32 mouse cellular contexts compared by ENCODE assay signal in genomic region chr16:17239409-17239808, GRCm38 (mm10). TPM values are rescaled to one million over a fixed set of nuclear protein-coding genes. Genes with fewer than 3 reads are reported as not detected.
DNase-seq lines count a peak whose midpoint lies in the region; ATAC-seq lines count a peak whose summit lies in the region.
"Had no signal": no experiment of that assay in that cellular context is flagged by ENCODE, and none has a peak within 500 bp of the region (broad histone marks: within the 10 kb centered on the region; RNA-seq: fewer than 3 reads in every experiment).

No protein-coding gene starts in this region.

- H3K36me3 ChIP-seq in heart, embryonic 16.5 days (ENCODE audit: control insufficient read depth, insufficient read depth) = no peaks in the 10 kb centered on the region
- H3K36me3 ChIP-seq in kidney, embryonic 15.5 days = no peaks in the 10 kb centered on the region
- no peaks in the 10 kb centered on the region for H3K36me3 ChIP-seq in intestine, embryonic 15.5 days
- H3K36me3 ChIP-seq in stomach, embryonic 16.5 days (ENCODE audit: control insufficient read depth, insufficient read depth, low read length) = no peaks in the 10 kb centered on the region
- no peaks in the 10 kb centered on the region for H3K36me3 ChIP-seq in hindbrain, embryonic 12.5 days
- H3K36me3 ChIP-seq: embryonic facial prominence, embryonic 12.5 days; heart, embryonic 12.5 days; hindbrain, embryonic 15.5 days; limb, embryonic 12.5 days; liver, embryonic 15.5 days; midbrain, embryonic 10.5 days; midbrain, embryonic 15.5 days; neural tube, embryonic 15.5 days had no signal

- H3K9me3 ChIP-seq in heart, embryonic 16.5 days (replicated peaks; ENCODE audit: control insufficient read depth, low read length) = no peaks in the 10 kb centered on the region
- no peaks in the 10 kb centered on the region for H3K9me3 ChIP-seq in kidney, embryonic 15.5 days (replicated peaks)
- H3K9me3 ChIP-seq in intestine, embryonic 15.5 days = no peaks in the 10 kb centered on the region
- H3K9me3 ChIP-seq in stomach, embryonic 16.5 days (replicated peaks; ENCODE audit: control insufficient read depth, low read length) = no peaks in the 10 kb centered on the region
- H3K9me3 ChIP-seq in hindbrain, embryonic 12.5 days (replicated peaks) = no peaks in the 10 kb centered on the region
- H3K9me3 ChIP-seq: embryonic facial prominence, embryonic 12.5 days; G1E; heart, embryonic 12.5 days; hindbrain, embryonic 15.5 days; limb, embryonic 12.5 days; liver, embryonic 15.5 days; midbrain, embryonic 10.5 days; midbrain, embryonic 15.5 days; neural tube, embryonic 15.5 days had no signal

- H3K9ac ChIP-seq in heart, embryonic 16.5 days (ENCODE audit: low read length) = 0 out of 2 replicates have a peak overlapping the region, but pooled peaks have one; percentile 9
- no peak overlapping the region for H3K9ac ChIP-seq in kidney, embryonic 15.5 days
- H3K9ac ChIP-seq in intestine, embryonic 15.5 days = no peak overlapping the region
- H3K9ac ChIP-seq in stomach, embryonic 16.5 days (ENCODE audit: low read length) = 0 out of 2 replicates have a peak overlapping the region, but pooled peaks have one; percentile 25
- H3K9ac ChIP-seq in hindbrain, embryonic 12.5 days = no peak overlapping the region
- H3K9ac ChIP-seq: embryonic facial prominence, embryonic 12.5 days; hindbrain, embryonic 15.5 days; liver, embryonic 15.5 days; lung, embryonic 14.5 days; midbrain, embryonic 15.5 days; neural tube, embryonic 15.5 days had no signal

- no peak overlapping the region for H3K27ac ChIP-seq in heart, embryonic 16.5 days (ENCODE audit: low read length)
- no peak overlapping the region for H3K27ac ChIP-seq in kidney, embryonic 15.5 days
- no peak overlapping the region for H3K27ac ChIP-seq in intestine, embryonic 15.5 days
- 0 out of 2 replicates have a peak overlapping the region, but pooled peaks have one; percentile 16 for H3K27ac ChIP-seq in stomach, embryonic 16.5 days (ENCODE audit: low read length)
- H3K27ac ChIP-seq in hindbrain, embryonic 12.5 days = no peak overlapping the region
- H3K27ac ChIP-seq: embryonic facial prominence, embryonic 12.5 days; hindbrain, embryonic 15.5 days; layer of hippocampus, adult 2 months; left cerebral cortex, adult 2 months; limb, embryonic 12.5 days; liver, embryonic 15.5 days; midbrain, embryonic 10.5 days; midbrain, embryonic 15.5 days; neural tube, embryonic 15.5 days had no signal

- WGBS in heart, embryonic 16.5 days = 51% methylated on average over 2 of the region's 2 CpGs
- 77% methylated on average over 2 of the region's 2 CpGs for WGBS in kidney, embryonic 15.5 days
- 31% methylated on average over 2 of the region's 2 CpGs for WGBS in intestine, embryonic 15.5 days
- WGBS in stomach, embryonic 16.5 days = 36% methylated on average over 2 of the region's 2 CpGs
- 77% methylated on average over 2 of the region's 2 CpGs for WGBS in hindbrain, embryonic 12.5 days

- no peaks in the 10 kb centered on the region for H3K27me3 ChIP-seq in heart, embryonic 16.5 days (ENCODE audit: control insufficient read depth, insufficient read depth, low read length)
- H3K27me3 ChIP-seq in kidney, embryonic 15.5 days = no peaks in the 10 kb centered on the region
- H3K27me3 ChIP-seq in intestine, embryonic 15.5 days (replicated peaks) = no peaks in the 10 kb centered on the region
- H3K27me3 ChIP-seq in stomach, embryonic 16.5 days (ENCODE audit: control insufficient read depth, insufficient read depth, low read length) = no peaks in the 10 kb centered on the region
- no peaks in the 10 kb centered on the region for H3K27me3 ChIP-seq in hindbrain, embryonic 12.5 days
- H3K27me3 ChIP-seq: embryonic facial prominence, embryonic 12.5 days; heart, embryonic 12.5 days; hindbrain, embryonic 15.5 days; limb, embryonic 12.5 days; midbrain, embryonic 15.5 days; neural tube, embryonic 15.5 days had no signal

- no peak for ATAC-seq in heart, embryonic 16.5 days (replicated peaks; ENCODE audit: extremely low read depth, insufficient read depth, low FRiP score)
- no peak for ATAC-seq in kidney, embryonic 15.5 days (replicated peaks; ENCODE audit: low FRiP score)
- 0 out of 2 replicates have a peak, but pooled peaks have one; percentile 15 for ATAC-seq in intestine, embryonic 15.5 days
- ATAC-seq in stomach, embryonic 16.5 days (ENCODE audit: insufficient read depth, low FRiP score) = no peak
- no peak for ATAC-seq in hindbrain, embryonic 12.5 days (ENCODE audit: low FRiP score)
- ATAC-seq: forebrain, embryonic 14.5 days; inflammation-experienced regulatory T-cells, adult 6 months; midbrain, embryonic 15.5 days had no signal

- no peak for DNase-seq in heart, adult 9 months (ENCODE audit: low spot score in 2 of 2)
- peak; percentile 61 for DNase-seq in kidney, adult 9 months
- DNase-seq: adrenal gland, postnatal 14 days; cerebellum, adult 11 months; cerebellum, adult 9-10 months; cerebellum, postnatal 36 days; embryo, embryonic 11 days; gastrocnemius, postnatal 14 days; heart, postnatal 10 days; lung, embryonic 14.5 days; lung, postnatal 14 days; spleen, adult 18-20 months; thymus, postnatal 14 days had no signal

- H3K4me1 ChIP-seq in heart, embryonic 16.5 days (ENCODE audit: control insufficient read depth, insufficient read depth, low read length) = peaks cover 73% of the 10 kb centered on the region
- H3K4me1 ChIP-seq in kidney, embryonic 15.5 days = peaks cover 60% of the 10 kb centered on the region
- H3K4me1 ChIP-seq in intestine, embryonic 15.5 days (replicated peaks) = peaks cover 57% of the 10 kb centered on the region
- H3K4me1 ChIP-seq in stomach, embryonic 16.5 days (ENCODE audit: control insufficient read depth, insufficient read depth, low read length) = peaks cover 48% of the 10 kb centered on the region
- H3K4me1 ChIP-seq in hindbrain, embryonic 12.5 days = peaks cover 45% of the 10 kb centered on the region

- no peak overlapping the region for H3K4me2 ChIP-seq in heart, embryonic 16.5 days (ENCODE audit: low read depth, low read length)
- no peak overlapping the region for H3K4me2 ChIP-seq in kidney, embryonic 15.5 days
- 0 out of 2 replicates have a peak overlapping the region, but pooled peaks have one; percentile 3 for H3K4me2 ChIP-seq in intestine, embryonic 15.5 days (replicated peaks)
- H3K4me2 ChIP-seq in stomach, embryonic 16.5 days (ENCODE audit: low read depth, low read length) = no peak overlapping the region
- H3K4me2 ChIP-seq in hindbrain, embryonic 12.5 days (replicated peaks) = no peak overlapping the region
- H3K4me2 ChIP-seq: embryonic facial prominence, embryonic 12.5 days; heart, embryonic 12.5 days; hindbrain, embryonic 15.5 days; limb, embryonic 12.5 days; liver, embryonic 15.5 days; lung, embryonic 14.5 days; midbrain, embryonic 15.5 days; neural tube, embryonic 15.5 days had no signal

- H3K4me3 ChIP-seq in heart, embryonic 16.5 days (ENCODE audit: low read length) = no peak overlapping the region
- no peak overlapping the region for H3K4me3 ChIP-seq in kidney, embryonic 15.5 days (replicated peaks)
- H3K4me3 ChIP-seq in intestine, embryonic 15.5 days (replicated peaks) = no peak overlapping the region
- H3K4me3 ChIP-seq in stomach, embryonic 16.5 days (replicated peaks; ENCODE audit: low read length) = no peak overlapping the region
- no peak overlapping the region for H3K4me3 ChIP-seq in hindbrain, embryonic 12.5 days
- H3K4me3 ChIP-seq: embryonic facial prominence, embryonic 12.5 days; heart, embryonic 12.5 days; hindbrain, embryonic 15.5 days; layer of hippocampus, adult 2 months; left cerebral cortex, adult 2 months; limb, embryonic 12.5 days; liver, embryonic 15.5 days; midbrain, embryonic 10.5 days; midbrain, embryonic 15.5 days; neural tube, embryonic 15.5 days had no signal

RNA-seq across cellular contexts. Expression of gene Hic2, which starts 6.0 kb away (rescaled TPM):
- 4.0 and 5.0 TPM in 2 replicates for polyA plus RNA-seq in heart, embryonic 16.5 days (2015; fragmentation: Nextera tagmentation; extraction: Ambion mirVana)
- 4.6 and 4.8 TPM in 2 replicates for polyA plus RNA-seq in kidney, embryonic 15.5 days (2015; fragmentation: Nextera tagmentation; extraction: Ambion mirVana)
- 5.8 and 6.0 TPM in 2 replicates for polyA plus RNA-seq in intestine, embryonic 15.5 days (2015; fragmentation: Nextera tagmentation; extraction: Ambion mirVana)
- polyA plus RNA-seq in stomach, embryonic 16.5 days (2015; fragmentation: Nextera tagmentation; extraction: Ambion mirVana) = 4.5 and 4.9 TPM in 2 replicates
- polyA plus RNA-seq in hindbrain, embryonic 12.5 days (2016; fragmentation: Nextera tagmentation; extraction: Ambion mirVana) = 12.3 and 13.8 TPM in 2 replicates

RNA-seq across cellular contexts. Expression of gene Rimbp3, which starts 31.0 kb away (rescaled TPM):
- 0.17 and 0.34 TPM in 2 replicates for polyA plus RNA-seq in heart, embryonic 16.5 days (2015; fragmentation: Nextera tagmentation; extraction: Ambion mirVana)
- polyA plus RNA-seq in kidney, embryonic 15.5 days (2015; fragmentation: Nextera tagmentation; extraction: Ambion mirVana) = 0.44 and 0.73 TPM in 2 replicates
- 0.57 and 0.67 TPM in 2 replicates for polyA plus RNA-seq in intestine, embryonic 15.5 days (2015; fragmentation: Nextera tagmentation; extraction: Ambion mirVana)
- 0.44 and 0.57 TPM in 2 replicates for polyA plus RNA-seq in stomach, embryonic 16.5 days (2015; fragmentation: Nextera tagmentation; extraction: Ambion mirVana)
- polyA plus RNA-seq in hindbrain, embryonic 12.5 days (2016; fragmentation: Nextera tagmentation; extraction: Ambion mirVana) = 1.3 and 2.0 TPM in 2 replicates
- polyA plus RNA-seq: liver, adult 2 months had no signal

RNA-seq across cellular contexts. Expression of gene Tmem191c, which starts 36.5 kb away (rescaled TPM):
- 10.8 and 15.0 TPM in 2 replicates for polyA plus RNA-seq in heart, embryonic 16.5 days (2015; fragmentation: Nextera tagmentation; extraction: Ambion mirVana)
- polyA plus RNA-seq in kidney, embryonic 15.5 days (2015; fragmentation: Nextera tagmentation; extraction: Ambion mirVana) = 13.3 and 17.7 TPM in 2 replicates
- 12.7 and 17.6 TPM in 2 replicates for polyA plus RNA-seq in intestine, embryonic 15.5 days (2015; fragmentation: Nextera tagmentation; extraction: Ambion mirVana)
- 13.4 and 16.3 TPM in 2 replicates for polyA plus RNA-seq in stomach, embryonic 16.5 days (2015; fragmentation: Nextera tagmentation; extraction: Ambion mirVana)
- 19.6 and 23.0 TPM in 2 replicates for polyA plus RNA-seq in hindbrain, embryonic 12.5 days (2016; fragmentation: Nextera tagmentation; extraction: Ambion mirVana)

RNA-seq across cellular contexts. Expression of gene Ube2l3, which starts 37.0 kb away (rescaled TPM):
- 268 and 284 TPM in 2 replicates for polyA plus RNA-seq in heart, embryonic 16.5 days (2015; fragmentation: Nextera tagmentation; extraction: Ambion mirVana)
- 360 and 379 TPM in 2 replicates for polyA plus RNA-seq in kidney, embryonic 15.5 days (2015; fragmentation: Nextera tagmentation; extraction: Ambion mirVana)
- 352 and 386 TPM in 2 replicates for polyA plus RNA-seq in intestine, embryonic 15.5 days (2015; fragmentation: Nextera tagmentation; extraction: Ambion mirVana)
- 320 and 331 TPM in 2 replicates for polyA plus RNA-seq in stomach, embryonic 16.5 days (2015; fragmentation: Nextera tagmentation; extraction: Ambion mirVana)
- 346 and 373 TPM in 2 replicates for polyA plus RNA-seq in hindbrain, embryonic 12.5 days (2016; fragmentation: Nextera tagmentation; extraction: Ambion mirVana)

Comparison
In these comparisons a context has a peak if more than half of its experiments do, and no peak if none do; other contexts are left out.
1. H3K9ac ChIP-seq: peak in heart, embryonic 16.5 days (single experiment) and stomach, embryonic 16.5 days (single experiment); none in kidney, embryonic 15.5 days (single experiment), intestine, embryonic 15.5 days (single experiment) and hindbrain, embryonic 12.5 days (single experiment).